Mouse (Mus musculus) intestine, embryonic 15.5 days (tissue): ENCODE data around the gene Tcl1b4. TPM values are rescaled to one million over a fixed set of nuclear protein-coding genes. Genes with fewer than 3 reads are reported as not detected.

Experiments used
- polyA plus RNA-seq: library from polyadenylated mRNA; unstranded; fragments of >200 nt; fragmentation: Nextera tagmentation; extraction: Ambion mirVana; gene quantifications from 2 replicates; pipeline ENCODE4 v1.2.1, GENCODE M21; 2015

Tcl1b4 gene
- polyA plus RNA-seq, 1 experiment from 2014 or later, result not detected

Other genes starting within 250 kb of the Tcl1b4 start
- 0.50 and 0.76 TPM in 2 replicates for gene Syne3, start 192.1 kb upstream of the Tcl1b4 start, polyA plus RNA-seq
- gene Glrx5, start 169.3 kb upstream of the Tcl1b4 start, polyA plus RNA-seq, result 184 and 190 TPM in 2 replicates
- not detected in 2 replicates for gene Tcl1b2, start 55.9 kb upstream of the Tcl1b4 start, polyA plus RNA-seq
- not detected in 2 replicates for gene Tcl1b1, start 42.3 kb upstream of the Tcl1b4 start, polyA plus RNA-seq
- gene Tcl1b5, start 25.6 kb upstream of the Tcl1b4 start, polyA plus RNA-seq, result not detected in 2 replicates
- gene Tcl1b3, start 10.9 kb upstream of the Tcl1b4 start, polyA plus RNA-seq, result not detected in 2 replicates
- gene Tcl1, start 20.8 kb downstream of the Tcl1b4 start, polyA plus RNA-seq, result not detected in 2 replicates
- 0.06 and 0.21 TPM in 2 replicates for gene Tunar, start 131.9 kb downstream of the Tcl1b4 start, polyA plus RNA-seq